Mouse (Mus musculus): Measurements from ENCODE around the gene Camk2n1. TPM values are rescaled to one million over a fixed set of nuclear protein-coding genes. Genes with fewer than 3 reads are reported as not detected.

The Camk2n1 gene
- polyA plus RNA-seq, 1 experiment, result 6.3 TPM

DNA sequence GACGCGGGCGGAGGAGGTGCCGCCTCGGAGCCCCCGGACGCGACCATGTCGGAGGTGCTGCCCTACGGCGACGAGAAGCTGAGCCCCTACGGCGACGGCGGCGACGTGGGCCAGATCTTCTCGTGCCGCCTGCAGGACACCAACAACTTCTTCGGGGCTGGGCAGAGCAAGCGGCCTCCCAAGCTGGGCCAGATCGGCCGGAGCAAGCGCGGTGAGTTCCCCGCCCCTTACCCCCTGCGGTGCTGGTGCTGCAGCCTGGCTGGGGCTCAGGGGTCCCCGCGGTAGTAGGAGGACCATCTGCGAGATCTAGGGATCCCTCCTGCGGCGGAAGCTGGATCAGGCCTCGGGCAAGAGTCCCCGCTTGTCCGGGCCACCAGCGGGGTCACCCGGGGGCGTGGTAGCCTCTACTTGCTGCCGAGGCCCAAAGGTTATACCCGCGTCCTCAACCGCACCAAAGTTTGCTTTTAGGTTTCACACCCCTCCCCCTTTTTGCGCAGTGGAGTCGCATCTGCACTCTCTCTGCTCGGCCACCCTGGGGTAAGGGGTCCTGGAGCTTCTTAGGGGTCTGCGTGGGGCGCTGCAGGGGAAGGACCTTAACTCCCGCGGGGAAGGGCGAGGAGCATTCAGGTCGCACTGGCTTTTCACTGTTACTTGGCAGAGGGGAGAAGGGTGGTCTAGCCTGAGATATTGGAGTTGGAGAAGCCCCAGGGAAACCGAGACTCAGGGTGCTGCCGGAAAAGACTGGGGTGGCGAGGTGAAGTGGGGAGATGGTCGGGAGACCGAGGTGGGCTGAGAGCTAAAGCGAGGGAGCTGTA lies 1.2 kb downstream of the Camk2n1 start:
- H3K27ac ChIP-seq (replicated peaks; ENCODE audit: low read depth, low read length), result no peak overlapping the region
- H3K4me1 ChIP-seq (ENCODE audit: control insufficient read depth, insufficient read depth, insufficient read length, low read length), result no peaks in the 10 kb centered on the region

DNA sequence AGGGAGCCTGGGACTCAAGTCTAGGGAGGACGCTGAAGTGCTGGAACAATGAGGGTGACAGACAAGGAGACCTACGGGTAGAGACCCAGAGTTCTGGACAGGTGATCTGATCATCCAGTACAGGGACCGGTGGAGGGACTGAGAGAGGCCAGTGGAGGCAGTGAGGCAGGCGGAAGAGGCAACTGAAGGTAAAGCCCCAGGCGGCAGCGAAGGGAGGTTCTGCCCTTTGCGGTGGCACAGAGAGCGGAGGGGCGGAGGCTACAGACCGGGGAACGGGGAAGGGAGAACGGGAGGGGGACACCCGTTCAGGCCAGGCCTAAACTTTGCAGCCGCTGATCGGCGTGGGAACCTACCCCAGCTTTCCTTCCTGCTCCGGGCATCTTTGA lies 1.8 kb downstream of the Camk2n1 start:
- Histone ChIP-seq H3K4me1 (ENCODE audit: control insufficient read depth, insufficient read depth, insufficient read length, low read length) (no peaks in the 10 kb centered on the region), H3K4me3 (ENCODE audit: insufficient read depth, low read depth, low read length) (peak overlapping the region; percentile 83), H3K27ac (replicated peaks; ENCODE audit: low read depth, low read length) (no peak overlapping the region)

More for the DNA sequence above, 1.2 kb downstream of the Camk2n1 start:
- H3K4me3 ChIP-seq (ENCODE audit: insufficient read depth, low read depth, low read length), result peak overlapping the region; percentile 83

DNA sequence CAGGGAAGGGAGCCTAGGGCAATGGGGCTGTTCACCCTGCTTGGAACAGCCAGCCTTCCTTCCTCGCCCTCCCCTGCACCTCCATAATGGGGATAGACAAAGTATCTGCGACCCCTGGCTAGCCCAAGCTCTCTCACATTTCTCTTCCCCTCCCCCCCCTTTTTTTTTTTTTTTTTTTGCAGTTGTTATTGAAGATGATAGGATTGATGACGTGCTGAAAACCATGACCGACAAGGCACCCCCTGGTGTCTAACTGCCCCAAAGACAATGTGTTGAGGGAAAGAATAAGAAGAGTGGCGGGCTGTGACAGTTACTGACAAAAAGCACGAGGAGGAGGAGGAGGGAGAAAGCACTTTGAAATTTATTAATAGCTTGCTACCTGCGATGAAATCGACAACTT lies 2.4 kb downstream of the Camk2n1 start:
- no peak overlapping the region for H3K27ac ChIP-seq (replicated peaks; ENCODE audit: low read depth, low read length)

DNA sequence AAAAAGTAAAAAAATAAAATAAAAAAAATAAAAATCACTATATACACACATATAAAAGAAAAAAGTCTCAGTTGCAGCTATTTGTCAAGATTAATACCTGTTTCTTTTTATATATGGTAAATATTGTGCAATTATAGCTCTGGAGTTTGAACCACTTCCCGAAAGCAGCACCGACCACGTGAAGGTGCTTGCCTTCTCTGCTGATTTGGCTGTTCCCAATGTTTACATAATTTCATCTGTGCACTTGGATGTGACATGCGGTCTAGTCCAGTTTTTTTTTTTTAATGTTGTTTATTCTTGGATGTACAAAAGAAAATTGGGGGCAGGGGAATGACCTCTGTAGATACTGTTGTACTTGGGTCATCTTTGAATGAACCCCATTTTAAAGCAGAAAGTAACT lies 3.0 kb downstream of the Camk2n1 start:
- Histone ChIP-seq H3K4me3 (ENCODE audit: insufficient read depth, low read depth, low read length) (no peak overlapping the region), H3K27ac (replicated peaks; ENCODE audit: low read depth, low read length) (no peak overlapping the region), H3K4me1 (ENCODE audit: control insufficient read depth, insufficient read depth, insufficient read length, low read length) (no peaks in the 10 kb centered on the region)

More for the DNA sequence above, 2.4 kb downstream of the Camk2n1 start:
- Histone ChIP-seq H3K4me1 (ENCODE audit: control insufficient read depth, insufficient read depth, insufficient read length, low read length) (no peaks in the 10 kb centered on the region), H3K4me3 (ENCODE audit: insufficient read depth, low read depth, low read length) (peak overlapping the region; percentile 83)

DNA sequence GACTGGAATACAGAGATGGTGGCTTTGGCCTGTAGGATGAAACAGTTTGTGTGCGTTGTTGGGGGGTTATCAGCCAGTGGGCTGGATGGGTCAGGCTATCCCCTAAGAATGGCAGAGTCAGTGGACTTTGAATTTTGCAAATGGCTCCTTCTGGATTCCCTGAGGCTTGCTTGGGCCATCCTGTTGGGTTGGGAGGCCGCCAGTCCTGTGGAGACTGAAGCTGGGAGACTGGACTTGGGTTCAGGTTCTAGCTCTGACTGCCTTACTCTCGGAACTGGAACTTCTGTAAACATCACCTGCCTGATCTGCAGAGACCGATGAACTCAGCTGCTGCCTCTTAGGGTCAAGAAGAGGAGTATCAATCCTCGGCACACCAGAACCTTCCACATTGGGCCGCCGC lies 4.1 kb downstream of the Camk2n1 start:
- H3K4me1 ChIP-seq (ENCODE audit: control insufficient read depth, insufficient read depth, insufficient read length, low read length), result no peaks in the 10 kb centered on the region
- no peak overlapping the region for H3K27ac ChIP-seq (replicated peaks; ENCODE audit: low read depth, low read length)
- no peak overlapping the region for H3K4me3 ChIP-seq (ENCODE audit: insufficient read depth, low read depth, low read length)

DNA sequence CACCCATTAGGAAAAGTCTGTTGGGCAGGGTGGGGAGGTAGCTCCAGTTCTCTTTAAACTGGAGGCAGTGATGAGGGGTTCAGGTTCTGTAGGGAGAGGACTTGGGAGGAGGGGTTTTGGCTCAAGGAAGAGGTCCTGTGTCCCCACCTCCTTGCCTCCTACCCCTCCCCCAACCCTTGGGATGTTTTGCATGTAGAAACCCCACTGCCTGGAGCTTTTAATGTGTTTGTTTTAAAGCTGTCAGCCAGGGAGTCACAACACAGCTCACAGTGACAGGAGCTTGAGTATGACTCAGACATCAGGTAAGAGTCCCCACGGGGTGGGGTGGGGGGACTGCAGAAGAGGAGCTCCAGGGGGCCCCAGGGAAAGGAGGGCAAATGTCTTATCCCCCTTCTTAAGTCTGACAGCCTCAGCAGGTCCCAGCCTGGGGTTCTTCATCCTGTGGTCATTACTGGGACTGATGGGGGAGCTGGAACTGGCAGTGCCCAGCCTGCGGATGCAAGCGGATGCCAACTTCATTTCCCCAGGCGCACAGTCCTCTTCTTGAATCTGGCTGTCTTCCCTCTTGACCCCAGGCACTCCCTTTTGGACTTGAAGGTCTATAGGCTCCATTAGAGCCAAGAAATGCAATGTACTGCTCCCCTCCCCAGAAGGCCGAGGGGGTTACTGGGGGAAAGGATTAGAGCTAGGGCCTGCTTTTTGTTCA lies 4.8 kb downstream of the Camk2n1 start:
- H3K4me3 ChIP-seq (ENCODE audit: insufficient read depth, low read depth, low read length), result no peak overlapping the region
- H3K4me1 ChIP-seq (ENCODE audit: control insufficient read depth, insufficient read depth, insufficient read length, low read length), result peaks cover 3% of the 10 kb centered on the region; the same call in 1 of the 2 replicates
- H3K27ac ChIP-seq (replicated peaks; ENCODE audit: low read depth, low read length), result no peak overlapping the region

DNA sequence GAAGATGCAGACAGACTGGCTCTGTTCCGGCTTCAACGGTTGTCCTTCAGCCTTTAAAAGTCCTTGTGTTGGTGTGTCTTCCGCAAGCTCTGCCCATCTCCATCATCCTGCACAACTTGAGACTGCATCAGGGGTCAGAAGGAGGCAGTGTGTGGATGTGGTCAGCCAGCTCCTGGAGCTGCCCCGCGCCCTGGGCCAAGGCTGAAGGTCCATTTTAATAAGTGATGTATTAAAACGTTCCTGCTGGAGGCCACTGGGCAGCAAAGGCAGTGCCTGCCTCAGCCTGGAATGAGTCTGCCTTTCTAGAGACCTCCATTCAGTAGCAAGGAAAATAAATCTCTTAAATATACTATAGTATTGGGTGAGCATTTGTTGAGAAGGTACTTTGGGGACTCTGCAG lies 5.7 kb downstream of the Camk2n1 start:
- Histone ChIP-seq H3K4me1 (ENCODE audit: control insufficient read depth, insufficient read depth, insufficient read length, low read length) (peaks cover 8% of the 10 kb centered on the region), H3K27ac (replicated peaks; ENCODE audit: low read depth, low read length) (no peak overlapping the region), H3K4me3 (ENCODE audit: insufficient read depth, low read depth, low read length) (no peak overlapping the region)

DNA sequence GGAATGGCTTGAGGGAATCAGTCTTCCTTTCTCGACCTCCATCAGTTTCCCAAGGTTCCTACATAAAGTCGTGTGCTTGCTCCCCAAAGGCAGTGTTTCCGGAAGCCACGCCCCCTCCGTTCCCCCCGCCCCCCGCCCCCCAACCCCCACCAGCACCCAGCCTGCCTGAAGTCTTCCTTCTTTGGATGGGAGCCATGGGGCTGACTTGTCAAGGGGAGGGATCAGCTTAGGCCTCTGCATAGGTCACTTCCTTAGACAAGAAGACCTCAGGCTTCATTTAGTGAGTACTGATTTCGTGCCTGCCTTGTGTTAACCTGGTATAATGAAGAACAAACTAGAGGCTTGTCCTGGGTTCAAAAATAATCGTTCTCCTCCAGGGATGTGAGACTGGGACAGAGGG lies 6.8 kb downstream of the Camk2n1 start:
- Histone ChIP-seq H3K4me1 (ENCODE audit: control insufficient read depth, insufficient read depth, insufficient read length, low read length) (peaks cover 8% of the 10 kb centered on the region), H3K4me3 (ENCODE audit: insufficient read depth, low read depth, low read length) (no peak overlapping the region), H3K27ac (replicated peaks; ENCODE audit: low read depth, low read length) (no peak overlapping the region)

DNA sequence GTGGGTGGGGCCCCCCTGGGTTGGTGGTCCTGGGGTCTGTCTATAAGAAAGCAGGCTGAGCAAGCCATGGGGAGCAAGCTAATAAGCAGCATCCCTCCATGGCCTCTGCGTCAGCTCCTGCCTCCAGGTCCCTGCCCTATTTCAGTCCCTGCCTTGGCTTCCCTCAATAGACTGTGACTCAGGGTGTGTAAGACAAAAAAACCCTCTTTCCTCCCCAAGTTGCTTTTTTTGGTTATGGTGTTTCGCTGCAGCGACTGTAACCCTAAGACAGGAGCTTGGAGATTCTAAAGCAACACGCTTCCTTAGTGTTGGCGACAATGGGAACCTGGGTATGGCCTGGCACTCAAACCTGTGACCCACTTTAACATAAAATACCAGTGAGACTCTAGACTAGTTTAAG lies 7.4 kb downstream of the Camk2n1 start:
- no peak overlapping the region for H3K4me3 ChIP-seq (ENCODE audit: insufficient read depth, low read depth, low read length)
- H3K4me1 ChIP-seq (ENCODE audit: control insufficient read depth, insufficient read depth, insufficient read length, low read length), result peaks cover 8% of the 10 kb centered on the region
- no peak overlapping the region for H3K27ac ChIP-seq (replicated peaks; ENCODE audit: low read depth, low read length)

DNA sequence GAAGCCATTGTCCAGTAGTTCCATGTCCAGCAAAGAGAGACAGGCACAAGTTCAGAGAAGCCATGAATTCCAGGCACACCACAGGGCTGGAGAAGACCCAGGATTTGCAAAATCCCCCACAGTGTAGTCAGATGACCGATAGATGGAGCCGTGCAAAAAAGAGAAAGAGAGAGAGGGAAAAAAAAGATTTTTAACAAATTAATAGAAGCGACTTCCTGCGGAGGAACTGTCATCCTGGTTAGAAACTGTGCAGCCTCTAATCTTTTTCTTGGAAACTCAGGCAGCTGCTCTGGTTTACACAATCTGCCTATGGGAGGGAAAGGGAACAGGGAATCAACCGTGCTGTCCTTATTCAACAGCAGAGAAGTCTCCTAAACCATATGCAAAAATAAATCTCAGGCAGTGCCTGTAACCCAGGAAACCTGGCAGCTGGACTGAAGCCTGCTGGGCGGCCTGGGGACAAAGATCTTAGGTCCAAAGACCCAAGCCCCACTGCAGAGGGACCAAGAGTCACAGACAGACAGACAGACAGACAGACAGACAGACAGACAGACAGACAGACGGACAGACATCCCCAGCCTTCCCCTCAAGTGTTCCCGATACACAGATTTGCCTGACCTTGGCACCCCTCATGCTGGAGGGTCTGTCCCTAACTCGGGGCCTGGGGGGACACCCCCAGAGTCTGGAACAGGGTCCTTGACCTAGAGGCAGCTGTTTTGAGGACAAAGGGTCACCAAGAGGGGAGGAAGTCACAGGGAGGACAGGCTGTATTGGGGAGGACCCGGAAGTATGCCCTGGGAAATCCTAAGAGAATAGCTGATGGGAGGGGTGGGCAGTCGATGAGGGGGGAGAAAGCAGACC lies 9.1 kb downstream of the Camk2n1 start:
- Histone ChIP-seq H3K27ac (replicated peaks; ENCODE audit: low read depth, low read length) (peak overlapping the region; percentile 9; the same call in 1 of the 2 replicates), H3K4me3 (ENCODE audit: insufficient read depth, low read depth, low read length) (no peak overlapping the region), H3K4me1 (ENCODE audit: control insufficient read depth, insufficient read depth, insufficient read length, low read length) (peaks cover 8% of the 10 kb centered on the region)

DNA sequence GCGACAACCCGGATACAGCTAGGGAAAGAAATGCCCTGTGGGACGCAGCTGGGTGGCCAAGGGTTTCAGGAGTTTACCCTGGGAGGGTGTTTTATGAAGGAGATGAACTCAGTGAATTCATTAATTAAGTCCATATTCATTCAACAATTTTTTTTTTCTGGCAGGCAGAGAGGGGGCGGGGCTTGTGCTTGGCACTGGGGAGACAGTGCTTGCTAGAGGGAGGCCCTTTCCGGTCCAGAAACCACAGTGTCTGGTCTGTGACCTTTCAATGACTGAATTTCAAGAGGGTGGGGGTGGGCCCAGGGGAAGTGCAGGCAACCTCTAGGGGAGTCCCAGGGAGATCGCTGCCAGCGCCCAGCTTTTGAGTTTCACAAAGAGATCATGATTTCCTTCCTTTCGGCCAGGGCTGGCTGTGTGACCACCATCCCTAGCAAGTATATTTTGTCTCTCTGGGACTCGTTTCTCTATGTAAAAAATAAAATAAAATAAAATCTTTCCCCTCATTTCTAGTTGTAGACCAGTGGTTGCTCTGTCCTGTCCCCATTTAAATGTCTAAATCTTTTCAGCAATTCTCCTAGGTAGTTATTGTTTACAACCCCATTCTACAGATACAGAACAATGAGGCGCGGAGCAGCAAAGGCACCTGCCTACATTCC lies 9.8 kb downstream of the Camk2n1 start:
- Histone ChIP-seq H3K4me1 (ENCODE audit: control insufficient read depth, insufficient read depth, insufficient read length, low read length) (peaks cover 8% of the 10 kb centered on the region), H3K27ac (replicated peaks; ENCODE audit: low read depth, low read length) (no peak overlapping the region), H3K4me3 (ENCODE audit: insufficient read depth, low read depth, low read length) (no peak overlapping the region)

DNA sequence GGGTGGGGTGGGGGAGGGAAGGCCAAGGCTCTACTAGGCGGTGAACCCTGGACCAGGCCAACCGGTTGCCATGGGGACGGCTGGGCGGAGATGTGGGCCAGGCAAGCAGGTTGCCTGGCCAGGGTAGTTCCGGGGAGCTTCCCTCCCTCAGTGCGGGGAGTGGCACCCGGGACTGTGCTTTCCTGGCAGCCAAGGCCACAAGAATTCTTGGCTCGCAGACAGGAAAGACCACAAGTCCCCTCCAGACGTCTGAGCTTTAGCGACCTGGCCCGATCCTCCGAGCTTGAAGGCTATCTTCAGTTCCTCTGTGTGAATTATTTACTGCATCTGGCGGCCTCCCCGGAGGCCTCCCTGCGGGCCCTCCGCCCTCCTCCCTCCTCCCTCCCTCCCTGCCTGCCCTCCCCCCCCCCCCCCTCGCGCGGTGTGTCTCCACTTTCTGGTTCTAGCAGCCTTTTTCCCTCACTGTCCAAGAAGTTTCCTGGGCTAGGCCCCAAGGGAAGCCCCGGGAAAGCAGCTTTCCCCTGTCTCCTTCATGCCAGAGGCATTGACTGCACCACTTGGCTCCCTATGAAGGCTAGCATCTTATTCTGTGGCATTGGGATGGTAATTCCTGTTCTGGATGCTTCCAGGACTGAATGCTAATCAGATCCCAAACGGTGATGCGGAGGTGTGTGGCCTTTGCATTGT lies 10.7 kb downstream of the Camk2n1 start:
- no peak overlapping the region for H3K4me3 ChIP-seq (ENCODE audit: insufficient read depth, low read depth, low read length)

DNA sequence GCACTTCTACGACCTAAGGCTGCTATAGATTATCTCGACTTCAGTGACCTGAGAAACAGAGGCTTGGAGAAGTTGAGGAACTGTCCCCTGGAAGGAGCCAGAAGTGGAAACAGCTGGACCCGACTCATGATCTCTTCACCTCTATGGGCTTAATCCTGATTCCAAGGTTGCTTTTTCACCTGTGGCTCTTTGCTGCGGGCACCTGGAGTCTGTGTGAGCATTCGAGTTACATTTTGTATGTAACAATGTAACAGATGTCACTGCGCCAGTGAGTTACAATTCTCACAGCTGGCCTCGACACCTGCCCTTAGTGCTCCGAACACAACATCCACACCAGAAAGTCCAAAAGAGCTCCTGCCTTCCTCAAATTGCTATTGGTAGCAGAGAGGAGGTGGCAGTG lies 11.3 kb downstream of the Camk2n1 start:
- Histone ChIP-seq H3K27ac (replicated peaks; ENCODE audit: low read depth, low read length) (no peak overlapping the region), H3K4me3 (ENCODE audit: insufficient read depth, low read depth, low read length) (no peak overlapping the region), H3K4me1 (ENCODE audit: control insufficient read depth, insufficient read depth, insufficient read length, low read length) (peaks cover 8% of the 10 kb centered on the region)

More for the DNA sequence above, 10.7 kb downstream of the Camk2n1 start:
- Histone ChIP-seq H3K27ac (replicated peaks; ENCODE audit: low read depth, low read length) (no peak overlapping the region), H3K4me1 (ENCODE audit: control insufficient read depth, insufficient read depth, insufficient read length, low read length) (peaks cover 8% of the 10 kb centered on the region)

DNA sequence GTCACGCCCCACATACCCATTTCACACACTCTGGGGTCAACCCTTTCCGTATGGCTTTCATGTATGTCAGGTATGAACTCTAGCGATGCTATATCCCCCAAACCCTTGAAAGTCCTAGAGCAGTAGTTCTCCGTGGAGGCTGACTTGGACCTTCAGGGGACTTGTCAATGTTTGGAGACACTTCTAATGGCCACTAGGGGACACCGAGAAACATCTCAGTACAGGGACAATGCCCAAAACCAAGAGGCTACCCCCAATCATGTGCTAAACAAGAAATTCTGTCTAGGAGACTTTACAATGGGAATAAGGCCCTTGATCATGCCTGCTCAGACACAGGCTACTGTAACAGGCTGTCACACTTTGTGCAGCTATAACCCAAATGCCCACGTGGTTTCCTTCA lies 12.6 kb downstream of the Camk2n1 start:
- peaks cover 8% of the 10 kb centered on the region for H3K4me1 ChIP-seq (ENCODE audit: control insufficient read depth, insufficient read depth, insufficient read length, low read length)
- H3K4me3 ChIP-seq (ENCODE audit: insufficient read depth, low read depth, low read length), result no peak overlapping the region
- H3K27ac ChIP-seq (replicated peaks; ENCODE audit: low read depth, low read length), result no peak overlapping the region; the same call in 1 of the 2 replicates
